Mouse (Mus musculus) CD4-positive, CD25-positive, alpha-beta regulatory T cell, adult 4 months (primary cell): ENCODE data around the gene Rest. TPM values are rescaled to one million over a fixed set of nuclear protein-coding genes. Genes with fewer than 3 reads are reported as not detected.
A peak's percentile ranks its signal among the peaks of the same experiment; 100 is the strongest.
"Not testable (repeated sequence)": the region's sequence is repeated elsewhere in the genome, so short reads cannot be mapped to it uniquely, and the experiment has no call there.

Experiments
- ATAC-seq: one replicate; pipeline ENCODE4 v1.8.0; 2017
- polyA plus RNA-seq, 2 experiments: library from polyadenylated mRNA; unstranded; fragments of 100-300 nt; shearing (Covaris generic); gene quantifications; one replicate each; pipeline ENCODE4 v1.2.1; 2017

Gene Rest
- 10 to 100 TPM; 12.7 to 16.2 TPM for polyA plus RNA-seq

- peak; percentile 53 for ATAC-seq
Observed at GRCm38 (mm10) chr5:77265081-77265670, at the start of gene Rest. TSS of gene Rest (plus strand) at chr5:77265491.

GRCm38 (mm10) chr5:77217211-77217610 is 48.1 kb upstream of the Rest start:
- ATAC-seq, result peak; percentile 82

GRCm38 (mm10) chr5:77217724-77218123 is 47.6 kb upstream of the Rest start:
- ATAC-seq, result peak; percentile 82

- ATAC-seq, result peak; percentile 61
Observed at GRCm38 (mm10) chr5:77223043-77223975, 42.0 kb upstream of the Rest start.

GRCm38 (mm10) chr5:77228986-77229385 is 36.3 kb upstream of the Rest start:
- peak; percentile 97 for ATAC-seq

- ATAC-seq, result not testable (repeated sequence)
Observed at GRCm38 (mm10) chr5:77231863-77232262, 33.4 kb upstream of the Rest start.

- no peak for ATAC-seq
Observed at GRCm38 (mm10) chr5:77234921-77235320, 30.4 kb upstream of the Rest start.

GRCm38 (mm10) chr5:77237104-77237503 is 28.2 kb upstream of the Rest start:
- no peak for ATAC-seq

- ATAC-seq, result no peak
Observed at GRCm38 (mm10) chr5:77244331-77244987, 20.8 kb upstream of the Rest start.

GRCm38 (mm10) chr5:77245463-77245786 is 19.9 kb upstream of the Rest start:
- ATAC-seq, result peak; percentile 24

- peak; percentile 95 for ATAC-seq
Observed at GRCm38 (mm10) chr5:77245787-77246671, 19.3 kb upstream of the Rest start.

- no peak for ATAC-seq
Observed at GRCm38 (mm10) chr5:77250083-77250482, 15.2 kb upstream of the Rest start.

- ATAC-seq, result no peak
Observed at GRCm38 (mm10) chr5:77251656-77252055, 13.6 kb upstream of the Rest start.

- ATAC-seq, result peak; percentile 72
Observed at GRCm38 (mm10) chr5:77252115-77252827, 13.0 kb upstream of the Rest start.

- ATAC-seq, result no peak
Observed at GRCm38 (mm10) chr5:77253154-77253553, 12.1 kb upstream of the Rest start.

- ATAC-seq, result no peak
Observed at GRCm38 (mm10) chr5:77254402-77254801, 10.9 kb upstream of the Rest start.

GRCm38 (mm10) chr5:77257603-77258002 is 7.7 kb upstream of the Rest start:
- no peak for ATAC-seq

GRCm38 (mm10) chr5:77259315-77259714 is 6.0 kb upstream of the Rest start:
- no peak for ATAC-seq

GRCm38 (mm10) chr5:77260141-77260540 is 5.2 kb upstream of the Rest start:
- ATAC-seq, result no peak

GRCm38 (mm10) chr5:77261137-77261536 is 4.2 kb upstream of the Rest start:
- ATAC-seq, result no peak

GRCm38 (mm10) chr5:77262105-77262504 is 3.2 kb upstream of the Rest start:
- no peak for ATAC-seq

- peak; percentile 46 for ATAC-seq
Observed at GRCm38 (mm10) chr5:77265671-77266065, 377 bp downstream of the Rest start.
